Mouse (Mus musculus) hindbrain, embryonic 16.5 days (tissue): ENCODE results near the gene Ceacam9. TPM values are rescaled to one million over a fixed set of nuclear protein-coding genes. Genes with fewer than 3 reads are reported as not detected.
"Not testable (repeated sequence)": the region's sequence is repeated elsewhere in the genome, so short reads cannot be mapped to it uniquely, and the experiment has no call there.

Experiments
- ATAC-seq: fragments of 200-750 bp; cut with Nextera tagmentation; 2 replicates; pipeline ENCODE4 v1.8.0; 2017; ENCODE audit warnings: moderate TSS enrichment, moderate library complexity
- H3K27ac ChIP-seq: fragments of 300-500 bp; sonication (generic); 2 replicates; pipeline ENCODE4 v1.5.1; 2014; ENCODE audit warnings: low read depth, mild to moderate bottlenecking, control low read depth, low read length, moderate library complexity
- H3K27me3 ChIP-seq: fragments of 300-500 bp; sonication (generic); replicated peaks from 2 replicates; pipeline ENCODE4 v1.6.1; 2014; ENCODE audit warnings: low read length; ENCODE audit not compliant: control insufficient read depth, insufficient read depth
- H3K36me3 ChIP-seq: fragments of 300-500 bp; sonication (generic); 2 replicates; pipeline ENCODE4 v1.6.1; 2014; ENCODE audit warnings: mild to moderate bottlenecking, low read length, moderate library complexity, mixed read lengths; ENCODE audit not compliant: control insufficient read depth, insufficient read depth
- H3K4me1 ChIP-seq: fragments of 300-500 bp; sonication (generic); 2 replicates; pipeline ENCODE4 v1.6.1; 2014; ENCODE audit warnings: low read depth, low read length; ENCODE audit not compliant: control insufficient read depth, insufficient read depth
- H3K4me2 ChIP-seq: fragments of 300-500 bp; sonication (generic); 2 replicates; pipeline ENCODE4 v1.6.1; 2014; ENCODE audit warnings: mild to moderate bottlenecking, low read length, control low read depth, moderate library complexity
- H3K4me3 ChIP-seq: fragments of 300-500 bp; sonication (generic); 2 replicates; pipeline ENCODE4 v1.5.1; 2014; ENCODE audit warnings: mild to moderate bottlenecking, low read length, control low read depth, moderate library complexity
- H3K9ac ChIP-seq: fragments of 300-500 bp; sonication (generic); 2 replicates; pipeline ENCODE4 v1.6.1; 2014; ENCODE audit warnings: low read depth, mild to moderate bottlenecking, control low read depth, low read length, moderate library complexity
- H3K9me3 ChIP-seq: fragments of 300-500 bp; sonication (generic); 2 replicates; pipeline ENCODE4 v1.6.1; 2014; ENCODE audit warnings: mild to moderate bottlenecking, low read length, moderate library complexity; ENCODE audit not compliant: control insufficient read depth
- WGBS: fragments of 180-500 bp; shearing (Covaris S2); extraction: QIAGEN DNeasy Blood & Tissue Kit; methylation state at CpG from one replicate; pipeline ENCODE4 v1.1.7; 2014; 5-methylcytosine and 5-hydroxymethylcytosine counted together
- polyA plus RNA-seq: library from polyadenylated mRNA; unstranded; fragments of >200 nt; fragmentation: Nextera tagmentation; extraction: Ambion mirVana; gene quantifications from 2 replicates; pipeline ENCODE4 v1.2.1, GENCODE M21; 2015

Ceacam9 gene
- polyA plus RNA-seq, 1 experiment from 2014 or later: 0.33 TPM

- no peak overlapping the region for H3K4me3 ChIP-seq
- no peak for ATAC-seq
- H3K27ac ChIP-seq: no peak overlapping the region
Observed at GRCm38 (mm10) chr7:16708244-16708643, 13.5 kb upstream of the Ceacam9 start.

GRCm38 (mm10) chr7:16710604-16711003, 11.1 kb upstream of the Ceacam9 start:
- H3K9ac ChIP-seq: no peak overlapping the region
- no peak overlapping the region for H3K4me3 ChIP-seq
- H3K4me1 ChIP-seq: no peaks in the 10 kb centered on the region
- no peak overlapping the region for H3K4me2 ChIP-seq
- no peak overlapping the region for H3K27ac ChIP-seq
- WGBS: 83% methylated on average over 5 of the region's 5 CpGs
- no peaks in the 10 kb centered on the region for H3K27me3 ChIP-seq
- no peaks in the 10 kb centered on the region for H3K36me3 ChIP-seq
- no peaks in the 10 kb centered on the region for H3K9me3 ChIP-seq
- no peak for ATAC-seq

More at GRCm38 (mm10) chr7:16708244-16708643, 13.5 kb upstream of the Ceacam9 start:
- Histone ChIP-seq H3K9me3 (no peaks in the 10 kb centered on the region), H3K27me3 (no peaks in the 10 kb centered on the region), H3K4me1 (no peaks in the 10 kb centered on the region), H3K4me2 (no peak overlapping the region), H3K9ac (no peak overlapping the region), H3K36me3 (no peaks in the 10 kb centered on the region)
- WGBS: 30% methylated on average over 9 of the region's 9 CpGs

GRCm38 (mm10) chr7:16712633-16713415, 8.9 kb upstream of the Ceacam9 start:
- ATAC-seq: no peak
- 76% methylated on average over 13 of the region's 13 CpGs for WGBS

GRCm38 (mm10) chr7:16716456-16717152, 5.1 kb upstream of the Ceacam9 start:
- WGBS: 44% methylated on average over 8 of the region's 8 CpGs
- H3K4me1 ChIP-seq, H3K27me3 ChIP-seq, H3K4me3 ChIP-seq, H3K4me2 ChIP-seq, ATAC-seq, H3K27ac ChIP-seq, H3K9ac ChIP-seq, H3K9me3 ChIP-seq, H3K36me3 ChIP-seq: not testable (repeated sequence)

More at GRCm38 (mm10) chr7:16712633-16713415, 8.9 kb upstream of the Ceacam9 start:
- Histone ChIP-seq H3K27ac (no peak overlapping the region), H3K36me3 (no peaks in the 10 kb centered on the region), H3K9ac (no peak overlapping the region), H3K4me1 (no peaks in the 10 kb centered on the region), H3K4me2 (no peak overlapping the region), H3K9me3 (no peaks in the 10 kb centered on the region), H3K4me3 (no peak overlapping the region), H3K27me3 (no peaks in the 10 kb centered on the region)

GRCm38 (mm10) chr7:16722490-16722889, 761 bp downstream of the Ceacam9 start:
- not testable (repeated sequence) for H3K9ac ChIP-seq, H3K36me3 ChIP-seq, H3K4me3 ChIP-seq, H3K27ac ChIP-seq, H3K4me1 ChIP-seq, H3K27me3 ChIP-seq, H3K4me2 ChIP-seq, H3K9me3 ChIP-seq, ATAC-seq
- whole genome bisulfite sequencing: 73% methylated on average over 2 of the region's 3 CpGs

GRCm38 (mm10) chr7:16728596-16729348, 7.0 kb downstream of the Ceacam9 start:
- Histone ChIP-seq H3K4me3 (peak overlapping the region; percentile 26), H3K4me1 (peaks cover 4% of the 10 kb centered on the region; the same call in 1 of the 2 replicates), H3K4me2 (peak overlapping the region; percentile 46), H3K27me3 (no peaks in the 10 kb centered on the region), H3K36me3 (no peaks in the 10 kb centered on the region), H3K27ac (peak overlapping the region; percentile 14; the same call in 1 of the 2 replicates), H3K9ac (peak overlapping the region; percentile 39; the same call in 1 of the 2 replicates), H3K9me3 (no peaks in the 10 kb centered on the region)
- ATAC-seq: peak; percentile 74
- WGBS: 26% methylated on average over 14 of the region's 14 CpGs

- H3K27ac ChIP-seq, H3K9ac ChIP-seq, H3K27me3 ChIP-seq, H3K36me3 ChIP-seq, H3K4me3 ChIP-seq, H3K4me1 ChIP-seq, H3K9me3 ChIP-seq: not testable (repeated sequence)
- peak overlapping the region; percentile 46 for H3K4me2 ChIP-seq
- 0 out of 2 replicates have a peak, but pooled peaks have one; percentile 29 for ATAC-seq
- WGBS: 4% methylated on average over 7 of the region's 7 CpGs
Observed at GRCm38 (mm10) chr7:16729563-16729962, 7.8 kb downstream of the Ceacam9 start.

GRCm38 (mm10) chr7:16730791-16731190, 9.1 kb downstream of the Ceacam9 start:
- Histone ChIP-seq H3K9ac (no peak overlapping the region), H3K9me3 (no peaks in the 10 kb centered on the region), H3K4me2 (no peak overlapping the region), H3K27ac (no peak overlapping the region), H3K36me3 (no peaks in the 10 kb centered on the region), H3K27me3 (no peaks in the 10 kb centered on the region), H3K4me1 (peaks cover 4% of the 10 kb centered on the region; the same call in 1 of the 2 replicates), H3K4me3 (no peak overlapping the region)
- no peak for ATAC-seq
- 90% methylated on average over 5 of the region's 6 CpGs for WGBS
